Mouse (Mus musculus): ENCODE measurements around the gene Ncoa1.

The Ncoa1 gene

GRCm38 (mm10) chr12:4230156-4230555, 246.8 kb downstream of the Ncoa1 start:
- DNase-seq (ENCODE audit: low read depth, low spot score) = no peak

- peak; percentile 20 for DNase-seq (ENCODE audit: low read depth, low spot score)
Measured at GRCm38 (mm10) chr12:4212908-4213307, 264.1 kb downstream of the Ncoa1 start.

GRCm38 (mm10) chr12:4211174-4211573, 265.8 kb downstream of the Ncoa1 start:
- DNase-seq (ENCODE audit: low read depth, low spot score) = no peak

- DNase-seq (ENCODE audit: low read depth, low spot score) = no peak
Measured at GRCm38 (mm10) chr12:4209196-4209595, 267.8 kb downstream of the Ncoa1 start.

GRCm38 (mm10) chr12:4208405-4209133, 268.4 kb downstream of the Ncoa1 start:
- DNase-seq (ENCODE audit: low read depth, low spot score) = peak; percentile 41

GRCm38 (mm10) chr12:4206106-4206505, 270.9 kb downstream of the Ncoa1 start:
- no peak for DNase-seq (ENCODE audit: low read depth, low spot score)

- no peak for DNase-seq (ENCODE audit: low read depth, low spot score)
Measured at GRCm38 (mm10) chr12:4202206-4202605, 274.8 kb downstream of the Ncoa1 start.

GRCm38 (mm10) chr12:4201454-4202200, 275.4 kb downstream of the Ncoa1 start:
- no peak for DNase-seq (ENCODE audit: low read depth, low spot score)

- DNase-seq (ENCODE audit: low read depth, low spot score) = no peak
Measured at GRCm38 (mm10) chr12:4199271-4199670, 277.7 kb downstream of the Ncoa1 start.

- DNase-seq (ENCODE audit: low read depth, low spot score) = no peak
Measured at GRCm38 (mm10) chr12:4198702-4199101, 278.3 kb downstream of the Ncoa1 start.

Data from forelimb bud, embryonic 11.5 days (tissue).